Mouse (Mus musculus) urinary bladder, postnatal 14 days (tissue): ENCODE results near the gene Msx1.

Source experiments
- DNase-seq: peaks from one replicate; pipeline ENCODE4 v3.0.0; 2021; ENCODE audit warnings: low spot score

Msx1 gene

DNA sequence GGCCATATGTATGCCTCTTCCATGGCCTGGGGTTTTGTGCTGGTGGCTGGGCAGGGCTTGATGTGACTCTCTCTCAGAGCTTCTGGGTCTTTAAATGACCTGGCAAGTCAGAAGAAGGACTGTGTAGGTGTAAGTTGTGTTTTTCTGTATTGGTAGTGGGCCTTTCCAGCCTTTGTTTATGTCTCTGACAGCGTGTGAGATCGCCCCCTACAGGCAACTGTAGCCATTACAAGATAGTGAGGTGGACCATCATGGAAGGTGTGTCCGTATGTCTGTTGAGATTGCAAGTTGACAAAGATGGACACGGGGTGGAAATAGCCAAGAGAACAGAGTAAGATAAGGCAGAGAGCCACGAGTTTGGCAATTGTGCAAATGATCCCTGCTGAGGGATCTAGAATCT, 32.2 kb downstream of the Msx1 start:
- DNase-seq, result no peak

DNA sequence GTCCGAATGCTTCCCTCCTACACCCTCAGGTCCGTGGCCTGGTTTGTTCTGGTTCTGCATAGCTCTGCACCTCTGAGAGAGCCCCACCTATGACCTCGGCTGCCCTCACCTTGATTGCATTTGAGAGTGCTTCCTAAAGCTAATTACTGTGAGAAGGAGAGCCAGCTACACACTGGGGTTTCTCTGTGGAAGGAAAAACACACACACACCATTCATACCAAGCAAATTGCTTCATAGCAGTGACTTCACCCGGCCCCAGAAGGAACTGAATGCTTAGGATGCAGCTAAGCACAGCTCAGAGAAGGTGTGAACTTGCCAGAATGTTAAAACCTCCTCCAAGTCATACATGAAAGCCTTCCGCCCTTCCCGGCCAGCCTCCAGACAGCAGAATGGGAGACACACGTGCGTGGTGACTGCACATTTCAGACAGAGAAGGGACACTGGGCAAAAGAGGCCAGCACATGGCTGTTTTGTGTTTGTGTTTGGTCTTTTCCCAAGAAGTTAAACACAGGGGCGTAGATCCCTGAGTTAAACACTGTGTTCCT, 39.5 kb downstream of the Msx1 start:
- DNase-seq, result no peak

DNA sequence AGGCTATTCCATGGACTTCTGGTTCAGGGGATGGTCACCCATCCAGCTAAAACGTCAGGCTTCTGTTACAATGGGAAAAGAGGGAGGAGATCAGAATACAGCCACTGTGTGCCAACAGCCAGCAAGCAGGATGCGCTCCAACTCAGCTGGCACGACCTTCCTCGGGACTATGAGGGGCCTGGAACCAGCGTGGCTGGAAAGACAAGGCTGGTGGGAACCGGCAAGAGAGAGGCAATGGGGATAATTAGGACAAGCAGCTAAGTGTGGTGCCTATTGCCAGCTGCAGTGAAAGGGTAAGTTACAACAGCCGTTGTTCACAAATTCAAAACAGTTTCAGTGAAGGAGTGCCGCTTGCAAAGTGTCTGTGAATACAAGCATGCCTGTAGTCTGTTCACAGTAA, 41.1 kb downstream of the Msx1 start:
- no peak for DNase-seq

DNA sequence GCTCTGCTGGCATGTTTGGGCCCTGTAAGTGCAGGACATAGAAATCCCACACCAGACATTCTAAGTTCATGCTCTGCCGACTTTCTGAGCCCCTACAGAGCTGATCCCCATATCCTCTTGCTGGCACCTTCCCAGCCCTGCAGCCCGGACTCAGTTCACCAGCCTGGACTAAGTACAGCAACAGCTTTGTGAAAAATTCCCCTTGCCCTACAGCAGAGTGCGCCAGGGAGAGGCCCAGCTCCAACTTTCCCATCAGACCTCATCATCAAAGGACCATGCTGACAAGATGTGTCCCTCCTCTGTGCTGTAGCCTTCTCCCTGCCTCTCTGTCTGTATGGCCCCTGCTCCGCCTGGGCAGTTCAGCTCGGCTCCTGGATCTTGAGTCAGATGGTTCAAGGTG, 48.7 kb downstream of the Msx1 start:
- DNase-seq, result no peak

DNA sequence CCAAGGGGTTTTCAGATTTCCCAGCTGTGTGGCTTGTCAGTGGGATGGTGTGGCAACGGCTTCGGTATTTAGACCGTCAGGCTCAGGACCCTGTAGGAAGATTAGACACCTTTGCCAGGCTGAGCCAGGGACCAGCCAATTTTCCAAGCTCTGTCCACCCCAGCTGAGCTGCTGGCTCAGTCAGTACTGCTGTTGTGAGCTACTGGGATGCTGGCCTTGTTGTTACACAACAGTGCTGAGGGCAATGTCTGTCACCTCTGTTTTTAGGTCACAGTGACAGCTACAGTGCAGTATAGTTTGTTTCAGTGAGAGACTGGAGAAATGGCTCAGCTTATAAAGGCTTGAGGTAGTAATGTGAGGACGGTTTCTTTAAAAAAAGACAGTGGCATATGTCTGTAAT, 50.4 kb downstream of the Msx1 start:
- no peak for DNase-seq

DNA sequence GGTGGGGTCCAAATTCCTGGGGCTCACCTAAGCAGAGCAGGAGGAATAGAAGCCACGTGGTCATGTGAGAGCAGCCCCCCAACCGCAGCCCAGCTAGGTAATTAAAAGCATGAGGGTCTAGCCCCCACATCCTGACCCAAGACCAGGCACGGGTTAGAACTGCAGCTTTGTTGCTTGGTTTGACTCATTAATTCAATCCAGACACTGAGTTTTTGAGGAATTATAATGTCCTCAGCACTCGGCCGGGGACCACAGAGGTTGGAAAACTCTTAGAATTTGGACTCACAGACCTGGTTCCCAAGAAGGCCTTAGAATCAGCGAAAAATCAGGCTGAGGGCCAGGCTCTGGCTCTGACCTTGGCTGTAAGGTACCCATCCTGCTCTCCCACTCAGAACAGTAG, 53.5 kb downstream of the Msx1 start:
- no peak for DNase-seq
